Mouse (Mus musculus) sigmoid colon, adult 10 weeks (tissue): ENCODE data around the gene Dcaf10. TPM values are rescaled to one million over a fixed set of nuclear protein-coding genes. Genes with fewer than 3 reads are reported as not detected.

Experiments
- polyA plus RNA-seq: library from polyadenylated mRNA; stranded (reverse); fragments of 350-450 nt; fragmentation: Illumina TruSeq; extraction: RNeasy Lipid Tissue Mini Kit (QIAGEN cat#74804); gene quantifications from one replicate; pipeline ENCODE4 v1.2.3, GENCODE M21; 2014; ENCODE audit warnings: low read depth, low replicate concordance

Gene Dcaf10
- polyA plus RNA-seq, result 32.8 TPM

GRCm38 (mm10) chr4:45341669-45342249 is at the start of gene Dcaf10:
Gene Dcaf10, plus strand, starts transcription at chr4:45342101.

GRCm38 (mm10) chr4:45296662-45297564 is 45.0 kb upstream of the Dcaf10 start, which contains the start of gene Trmt10b:
Gene Trmt10b, plus strand, starts transcription at chr4:45297127.

GRCm38 (mm10) chr4:45342286-45343155 is 620 bp downstream of the Dcaf10 start, which contains the start of gene Exosc3:
Gene Exosc3, minus strand, starts transcription at chr4:45342732.

GRCm38 (mm10) chr4:45408427-45409132 is 66.7 kb downstream of the Dcaf10 start, which contains the start of gene Slc25a51:
Gene Slc25a51, minus strand, starts transcription at chr4:45408766.

Other genes starting within 250 kb of the Dcaf10 start
- gene Tomm5, start 234.0 kb upstream of the Dcaf10 start, polyA plus RNA-seq, result 116 TPM
- gene Frmpd1, start 157.2 kb upstream of the Dcaf10 start, polyA plus RNA-seq, result not detected
- gene Trmt10b, start 45.0 kb upstream of the Dcaf10 start, polyA plus RNA-seq, result 21.5 TPM
- 54.0 TPM for gene Exosc3, start 631 bp downstream of the Dcaf10 start, polyA plus RNA-seq
- gene Slc25a51, start 66.7 kb downstream of the Dcaf10 start, polyA plus RNA-seq, result 68.9 TPM
- gene Shb, start 190.4 kb downstream of the Dcaf10 start, polyA plus RNA-seq, result 4.6 TPM